Mouse (Mus musculus) forebrain, embryonic 12.5 days (tissue): ENCODE measurements at regions not wholly inside any gene's neighbourhood (a gene's known extent, or its start where the extent isn't known, plus 50 kb on each side); places are given as distances from the start of the nearest gene placed in this dataset.
A peak's percentile ranks its signal among the peaks of the same experiment; 100 is the strongest.

Source experiments
- ATAC-seq: fragments of 200-750 bp; cut with Nextera tagmentation; 2 replicates; pipeline ENCODE4 v1.8.0; 2017; ENCODE audit warnings: moderate TSS enrichment; ENCODE audit not compliant: low FRiP score
- H3K27ac ChIP-seq: fragments of 300-500 bp; sonication (generic); 2 replicates; pipeline ENCODE4 v1.5.1; 2016; ENCODE audit warnings: mild to moderate bottlenecking
- H3K27me3 ChIP-seq: fragments of 300-500 bp; sonication (generic); 2 replicates; pipeline ENCODE4 v1.6.1; 2016; ENCODE audit warnings: mild to moderate bottlenecking
- H3K36me3 ChIP-seq: fragments of 300-500 bp; sonication (generic); replicated peaks from 2 replicates; pipeline ENCODE4 v1.6.1; 2016; ENCODE audit warnings: mild to moderate bottlenecking
- H3K4me1 ChIP-seq: fragments of 300-500 bp; sonication (generic); 2 replicates; pipeline ENCODE4 v1.6.1; 2016
- H3K4me2 ChIP-seq: fragments of 300-500 bp; sonication (generic); 2 replicates; pipeline ENCODE4 v1.6.1; 2016; ENCODE audit warnings: mild to moderate bottlenecking, moderate library complexity
- H3K4me3 ChIP-seq: fragments of 300-500 bp; sonication (generic); replicated peaks from 2 replicates; pipeline ENCODE4 v1.5.1; 2016; ENCODE audit warnings: mild to moderate bottlenecking
- H3K9ac ChIP-seq: fragments of 300-500 bp; sonication (generic); 2 replicates; pipeline ENCODE4 v1.6.1; 2016; ENCODE audit warnings: mild to moderate bottlenecking
- H3K9me3 ChIP-seq: fragments of 300-500 bp; sonication (generic); 2 replicates; pipeline ENCODE4 v1.6.1; 2016
- WGBS: fragments of 180-500 bp; shearing (Covaris S2); methylation state at CpG from one replicate; pipeline ENCODE4 v1.1.7; 2016; 5-methylcytosine and 5-hydroxymethylcytosine counted together

GRCm38 (mm10) chr8:34732808-34733207 is 621.3 kb upstream of the Gm10131 start:
- no peaks in the 10 kb centered on the region for H3K9me3 ChIP-seq
- no peak overlapping the region for H3K9ac ChIP-seq
- no peak overlapping the region for H3K27ac ChIP-seq
- no peaks in the 10 kb centered on the region for H3K36me3 ChIP-seq
- H3K4me1 ChIP-seq = peaks cover 22% of the 10 kb centered on the region
- ATAC-seq = no peak
- WGBS = 7% methylated on average over 2 of the region's 2 CpGs
- no peaks in the 10 kb centered on the region for H3K27me3 ChIP-seq
- no peak overlapping the region for H3K4me2 ChIP-seq
- no peak overlapping the region for H3K4me3 ChIP-seq

- 10% methylated on average over 1 of the region's 1 CpGs for WGBS
- ATAC-seq = no peak
- no peaks in the 10 kb centered on the region for H3K9me3 ChIP-seq
Measured at GRCm38 (mm10) chr8:34732362-34732761, 620.8 kb upstream of the Gm10131 start.

GRCm38 (mm10) chr8:34731096-34731999 is 619.8 kb upstream of the Gm10131 start:
- Histone ChIP-seq H3K9ac (no peak overlapping the region), H3K9me3 (no peaks in the 10 kb centered on the region), H3K27ac (no peak overlapping the region), H3K4me2 (peak overlapping the region; percentile 31), H3K36me3 (no peaks in the 10 kb centered on the region), H3K4me1 (peaks cover 25% of the 10 kb centered on the region), H3K27me3 (no peaks in the 10 kb centered on the region), H3K4me3 (no peak overlapping the region)
- ATAC-seq = peak; percentile 55; the same call in 1 of the 2 replicates
- 20% methylated on average over 12 of the region's 12 CpGs for WGBS

More at GRCm38 (mm10) chr8:34732362-34732761, 620.8 kb upstream of the Gm10131 start:
- no peak overlapping the region for H3K9ac ChIP-seq
- no peaks in the 10 kb centered on the region for H3K36me3 ChIP-seq
- no peak overlapping the region for H3K27ac ChIP-seq
- no peak overlapping the region for H3K4me3 ChIP-seq
- no peak overlapping the region for H3K4me2 ChIP-seq
- peaks cover 25% of the 10 kb centered on the region for H3K4me1 ChIP-seq
- H3K27me3 ChIP-seq = no peaks in the 10 kb centered on the region

GRCm38 (mm10) chr8:34729585-34729984 is 618.0 kb upstream of the Gm10131 start:
- Histone ChIP-seq H3K27ac (no peak overlapping the region), H3K4me2 (no peak overlapping the region), H3K4me3 (no peak overlapping the region), H3K36me3 (no peaks in the 10 kb centered on the region), H3K9ac (no peak overlapping the region), H3K4me1 (peaks cover 25% of the 10 kb centered on the region), H3K9me3 (no peaks in the 10 kb centered on the region), H3K27me3 (no peaks in the 10 kb centered on the region)
- no peak for ATAC-seq
- WGBS = 89% methylated on average over 7 of the region's 7 CpGs

- Histone ChIP-seq H3K4me2 (no peak overlapping the region), H3K27ac (no peak overlapping the region), H3K9me3 (no peaks in the 10 kb centered on the region), H3K36me3 (no peaks in the 10 kb centered on the region), H3K9ac (no peak overlapping the region), H3K27me3 (no peaks in the 10 kb centered on the region), H3K4me3 (no peak overlapping the region), H3K4me1 (peaks cover 18% of the 10 kb centered on the region)
- no peak for ATAC-seq
- 60% methylated on average over 8 of the region's 8 CpGs for WGBS
Measured at GRCm38 (mm10) chr8:34727699-34728098, 616.2 kb upstream of the Gm10131 start.

- H3K4me2 ChIP-seq = no peak overlapping the region
- H3K27me3 ChIP-seq = no peaks in the 10 kb centered on the region
- H3K4me3 ChIP-seq = no peak overlapping the region
- no peak for ATAC-seq
- WGBS = 75% methylated on average over 10 of the region's 10 CpGs
- no peaks in the 10 kb centered on the region for H3K36me3 ChIP-seq
- H3K9me3 ChIP-seq = no peaks in the 10 kb centered on the region
- no peak overlapping the region for H3K27ac ChIP-seq
- H3K9ac ChIP-seq = no peak overlapping the region
- peaks cover 4% of the 10 kb centered on the region; the same call in 1 of the 2 replicates for H3K4me1 ChIP-seq
Measured at GRCm38 (mm10) chr8:34726145-34726767, 614.7 kb upstream of the Gm10131 start.

- ATAC-seq = no peak
- H3K27me3 ChIP-seq = no peaks in the 10 kb centered on the region
Measured at GRCm38 (mm10) chr8:34725546-34725945, 614.0 kb upstream of the Gm10131 start.

GRCm38 (mm10) chr8:34709911-34710733 is 598.6 kb upstream of the Gm10131 start:
- 0 out of 2 replicates have a peak overlapping the region, but pooled peaks have one; percentile 31 for H3K27ac ChIP-seq
- 0 out of 2 replicates have a peak, but pooled peaks cover 3% of the 10 kb centered on the region for H3K27me3 ChIP-seq
- no peak overlapping the region for H3K9ac ChIP-seq
- no peaks in the 10 kb centered on the region for H3K36me3 ChIP-seq
- H3K4me3 ChIP-seq = no peak overlapping the region
- ATAC-seq = no peak
- 85% methylated on average over 23 of the region's 23 CpGs for WGBS
- no peaks in the 10 kb centered on the region for H3K9me3 ChIP-seq
- H3K4me2 ChIP-seq = no peak overlapping the region
- H3K4me1 ChIP-seq = no peaks in the 10 kb centered on the region

More at GRCm38 (mm10) chr8:34725546-34725945, 614.0 kb upstream of the Gm10131 start:
- H3K36me3 ChIP-seq = no peaks in the 10 kb centered on the region
- no peak overlapping the region for H3K4me3 ChIP-seq
- no peak overlapping the region for H3K4me2 ChIP-seq
- peaks cover 3% of the 10 kb centered on the region; the same call in 1 of the 2 replicates for H3K4me1 ChIP-seq
- H3K27ac ChIP-seq = no peak overlapping the region
- 0 out of 2 replicates have a peak, but pooled peaks cover 3% of the 10 kb centered on the region for H3K9me3 ChIP-seq
- no peak overlapping the region for H3K9ac ChIP-seq
- 72% methylated on average over 4 of the region's 4 CpGs for WGBS

GRCm38 (mm10) chr8:34709316-34709715 is 597.8 kb upstream of the Gm10131 start:
- no peak overlapping the region for H3K4me2 ChIP-seq
- H3K27ac ChIP-seq = 0 out of 2 replicates have a peak overlapping the region, but pooled peaks have one; percentile 31
- H3K27me3 ChIP-seq = 0 out of 2 replicates have a peak, but pooled peaks cover 3% of the 10 kb centered on the region
- ATAC-seq = no peak
- no peaks in the 10 kb centered on the region for H3K9me3 ChIP-seq
- 67% methylated on average over 11 of the region's 11 CpGs for WGBS
- no peaks in the 10 kb centered on the region for H3K4me1 ChIP-seq
- H3K36me3 ChIP-seq = no peaks in the 10 kb centered on the region
- H3K4me3 ChIP-seq = no peak overlapping the region
- H3K9ac ChIP-seq = no peak overlapping the region

- H3K36me3 ChIP-seq = no peaks in the 10 kb centered on the region
- H3K27me3 ChIP-seq = 0 out of 2 replicates have a peak, but pooled peaks cover 3% of the 10 kb centered on the region
- H3K27ac ChIP-seq = peak overlapping the region; percentile 42; the same call in 1 of the 2 replicates
- H3K4me3 ChIP-seq = no peak overlapping the region
- WGBS = 2% methylated on average over 7 of the region's 8 CpGs
- H3K4me2 ChIP-seq = 0 out of 2 replicates have a peak overlapping the region, but pooled peaks have one; percentile 10
- no peak for ATAC-seq
- H3K9ac ChIP-seq = peak overlapping the region; percentile 21; the same call in 1 of the 2 replicates
- peaks cover 9% of the 10 kb centered on the region for H3K4me1 ChIP-seq
- no peaks in the 10 kb centered on the region for H3K9me3 ChIP-seq
Measured at GRCm38 (mm10) chr8:34703351-34703750, 591.8 kb upstream of the Gm10131 start.

- H3K4me2 ChIP-seq = no peak overlapping the region
- no peaks in the 10 kb centered on the region for H3K9me3 ChIP-seq
- H3K27ac ChIP-seq = no peak overlapping the region
- peaks cover 9% of the 10 kb centered on the region for H3K4me1 ChIP-seq
- no peak for ATAC-seq
- H3K36me3 ChIP-seq = no peaks in the 10 kb centered on the region
- no peak overlapping the region for H3K9ac ChIP-seq
- 0 out of 2 replicates have a peak, but pooled peaks cover 3% of the 10 kb centered on the region for H3K27me3 ChIP-seq
- WGBS = 59% methylated on average over 2 of the region's 2 CpGs
- no peak overlapping the region for H3K4me3 ChIP-seq
Measured at GRCm38 (mm10) chr8:34702806-34703205, 591.3 kb upstream of the Gm10131 start.
